Mouse (Mus musculus): Measurements from ENCODE around the gene Hbb-y.

DNA sequence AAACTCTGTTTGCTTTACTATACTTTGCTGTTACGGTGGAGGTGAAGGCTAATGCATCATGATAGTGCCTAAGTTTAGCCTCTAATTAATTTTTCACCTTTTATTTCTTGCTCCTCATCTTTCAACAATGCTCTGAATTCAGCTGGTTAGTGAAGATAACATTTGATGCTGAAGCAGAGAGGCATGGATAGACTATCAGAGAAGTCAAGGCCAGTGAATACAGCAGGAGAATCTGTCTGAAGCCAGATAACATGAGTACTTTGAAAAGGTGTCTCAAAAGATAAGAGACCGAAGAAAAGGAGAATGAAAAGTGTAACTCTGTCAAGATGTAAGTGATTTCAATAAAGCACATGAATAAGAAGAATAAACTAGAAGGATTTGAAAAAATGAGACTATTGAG lies 24.1 kb upstream of the Hbb-y start:
- TF ChIP-seq POLR2A (IDR thresholded peaks at IDR 0.05; ENCODE audit: borderline replicate concordance, extremely low read depth, insufficient read depth, insufficient read length, poor library complexity, severe bottlenecking) = no peak
- no peak for TF ChIP-seq CTCF (IDR thresholded peaks at IDR 0.05; ENCODE audit: borderline replicate concordance, extremely low read depth, insufficient read depth, insufficient read length)
